Mouse (Mus musculus) gonadal fat pad, adult 2 months (tissue): ENCODE measurements around the gene Lpar1. TPM values are rescaled to one million over a fixed set of nuclear protein-coding genes. Genes with fewer than 3 reads are reported as not detected.

Source experiments
- DNase-seq: peaks from one replicate; pipeline ENCODE4 v3.0.0-alpha.2; 2012; ENCODE audit warnings: low read depth
- polyA plus RNA-seq: library from polyadenylated mRNA; depleted of rRNA; stranded (reverse); fragments of >200 nt; gene quantifications from 2 replicates; pipeline ENCODE4 v1.2.3, GENCODE M21; 2012; rRNA removed

The Lpar1 gene
- polyA plus RNA-seq, 1 experiment = 29.2 TPM

DNA sequence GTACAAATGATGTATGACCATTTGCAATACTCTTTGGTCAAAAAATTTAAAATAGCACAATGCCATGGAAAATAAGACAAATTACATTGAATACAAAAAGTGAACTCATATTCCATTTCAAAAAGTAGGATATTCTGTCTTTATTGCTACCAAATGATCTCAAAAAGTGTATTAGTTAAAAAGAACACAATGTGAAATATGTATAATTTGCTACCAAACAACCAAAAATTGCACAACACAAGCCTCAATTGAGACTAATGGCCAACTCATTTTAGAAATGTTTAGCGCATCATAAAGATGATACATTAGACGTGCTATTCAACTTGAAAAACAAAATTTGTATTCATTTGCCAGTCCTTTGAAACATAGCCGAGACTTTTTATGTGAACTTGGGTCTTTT lies 104.9 kb downstream of the Lpar1 start:
- no peak for DNase-seq

DNA sequence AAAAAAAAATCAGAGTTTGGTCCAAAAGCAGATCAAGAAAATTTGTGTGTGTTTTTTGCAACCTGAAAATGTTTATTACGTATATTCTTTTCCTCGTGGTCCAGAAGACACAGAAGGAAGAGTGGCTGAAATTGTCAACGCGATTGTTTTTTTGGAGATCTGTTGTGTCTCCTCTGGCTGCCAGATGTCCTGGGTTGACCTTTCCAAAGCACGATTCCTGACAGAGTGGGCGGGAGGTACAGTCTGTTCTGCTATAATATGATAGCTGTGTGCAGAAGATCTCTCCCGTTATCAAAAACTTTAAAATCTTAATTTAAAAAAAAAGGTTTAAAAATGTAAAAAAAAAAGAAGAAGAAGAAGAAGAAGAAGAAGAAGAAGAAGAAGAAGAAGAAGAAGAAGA lies 105.9 kb downstream of the Lpar1 start:
- DNase-seq = no peak

DNA sequence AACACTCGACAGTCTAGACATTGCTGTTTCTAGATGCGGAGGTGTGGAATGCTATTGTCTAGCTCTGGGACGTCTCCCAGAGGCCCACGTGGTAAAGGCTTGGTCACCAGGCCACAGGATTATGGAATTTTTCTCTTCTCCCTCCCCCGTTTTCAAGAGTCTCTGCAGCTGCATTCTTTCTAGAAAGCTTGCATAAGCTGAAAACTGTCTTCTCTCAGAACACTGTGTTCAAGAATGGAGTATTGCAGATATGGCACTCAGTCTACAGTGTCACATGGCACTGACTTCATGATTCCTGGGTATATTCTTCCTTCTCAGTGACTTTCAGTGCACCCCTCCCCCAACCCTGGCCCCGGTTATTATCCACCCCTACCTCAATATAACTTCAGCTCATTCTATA lies 107.9 kb downstream of the Lpar1 start:
- no peak for DNase-seq

DNA sequence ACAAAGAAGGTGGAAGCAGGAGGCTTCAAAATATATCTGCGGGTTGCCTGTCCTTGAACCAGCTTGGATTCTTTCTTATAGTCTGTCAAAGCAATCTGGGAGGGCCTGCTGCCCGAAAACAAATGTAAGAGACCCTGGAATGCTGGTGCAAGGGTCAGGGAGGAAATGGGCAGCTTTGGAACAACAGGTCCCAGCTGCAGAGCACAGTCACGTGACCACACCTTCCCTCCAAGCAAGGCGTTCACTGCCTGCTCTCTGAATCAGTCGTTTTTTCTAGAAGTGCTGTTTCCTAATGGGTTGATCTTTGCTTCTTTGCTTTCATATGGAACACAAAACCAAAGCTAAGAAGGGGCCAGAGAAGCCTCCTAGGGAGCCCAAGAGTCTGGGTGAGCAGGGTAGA lies 111.4 kb downstream of the Lpar1 start:
- DNase-seq = no peak

DNA sequence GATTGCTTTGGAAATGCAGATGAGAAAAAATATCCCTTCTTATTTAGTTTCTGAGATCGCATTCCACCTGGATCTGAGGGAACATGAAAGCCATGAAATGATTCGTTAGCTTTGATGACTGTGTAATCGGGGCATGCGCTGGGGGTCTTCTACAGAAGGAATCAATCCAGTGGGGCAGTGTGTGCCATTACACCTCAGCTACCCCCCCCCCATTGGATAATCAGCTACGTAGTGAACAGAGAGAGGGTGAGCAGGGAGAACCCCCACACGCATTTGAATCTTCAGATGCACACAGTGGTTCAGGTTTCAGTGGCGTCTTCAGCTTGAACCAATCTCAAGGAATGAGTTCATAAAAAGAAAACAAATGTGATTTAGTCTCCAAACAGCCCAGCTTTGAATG lies 115.0 kb downstream of the Lpar1 start:
- no peak for DNase-seq

DNA sequence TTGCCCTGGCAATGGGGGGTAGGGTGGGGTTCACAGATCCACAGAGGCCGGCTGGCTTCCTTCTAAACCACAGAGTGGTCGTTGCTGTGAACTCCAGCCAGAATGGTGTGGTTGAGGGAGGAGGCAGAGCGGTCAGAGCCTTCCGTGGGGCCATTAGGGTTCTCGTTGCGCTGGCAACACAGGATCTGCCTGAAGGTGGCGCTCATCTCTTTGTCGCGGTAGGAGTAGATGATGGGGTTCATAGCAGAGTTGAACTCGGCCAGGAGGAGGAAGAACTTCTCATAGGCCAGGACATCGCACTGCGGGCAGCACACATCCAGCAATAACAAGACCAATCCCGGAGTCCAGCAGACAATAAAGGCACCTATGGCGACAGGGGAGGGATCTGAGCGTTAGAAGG lies 116.4 kb downstream of the Lpar1 start:
- DNase-seq = no peak

DNA sequence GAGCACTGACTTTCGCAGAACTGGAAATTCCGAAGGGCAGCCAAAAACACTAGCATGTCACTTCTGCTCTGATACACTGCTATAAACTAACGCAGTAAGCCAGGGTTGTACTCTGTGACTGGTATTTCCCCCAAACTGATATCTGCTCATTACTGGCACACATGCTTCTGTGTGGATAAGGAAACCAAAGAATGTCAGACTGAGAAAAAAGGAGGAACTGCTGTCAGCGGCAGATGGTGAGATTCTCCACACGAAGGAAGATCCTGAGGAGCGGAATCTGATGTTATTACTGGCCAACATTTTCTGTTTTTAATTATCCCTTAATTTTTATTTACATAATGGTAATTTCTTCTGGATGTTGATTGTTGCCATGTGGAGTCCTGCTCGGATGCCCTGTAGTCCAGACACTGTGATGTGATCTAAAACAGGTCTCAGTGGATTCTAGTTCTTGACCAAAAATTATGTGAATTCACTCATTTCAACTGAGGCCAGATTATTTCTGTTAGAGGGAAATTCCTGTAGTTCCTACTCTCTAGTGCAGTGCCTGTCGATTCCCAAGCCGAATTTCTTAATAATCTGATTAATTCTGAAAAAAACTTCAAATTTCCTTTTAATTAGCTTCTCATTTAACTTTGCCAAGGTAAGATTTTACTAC lies 130.3 kb downstream of the Lpar1 start:
- no peak for DNase-seq

DNA sequence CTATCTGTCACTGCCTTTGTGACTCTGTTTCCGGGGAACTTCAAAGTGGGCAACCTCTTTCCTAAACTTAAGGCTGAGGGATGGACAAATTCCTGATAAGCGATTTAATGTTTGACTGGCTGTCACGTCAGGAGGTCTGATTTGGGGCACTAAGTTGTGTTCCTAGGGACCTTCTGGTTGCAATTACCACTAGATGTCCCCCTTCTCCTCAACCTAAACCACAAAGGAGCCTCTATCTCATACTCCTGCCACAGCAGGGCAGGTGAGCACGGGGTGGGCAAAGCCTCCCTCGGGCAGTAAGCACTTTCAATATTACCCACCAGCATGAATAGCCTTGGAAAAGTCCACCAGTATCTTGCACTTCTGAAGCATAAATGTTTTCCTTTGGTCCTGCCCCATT lies 134.5 kb downstream of the Lpar1 start:
- DNase-seq = no peak

DNA sequence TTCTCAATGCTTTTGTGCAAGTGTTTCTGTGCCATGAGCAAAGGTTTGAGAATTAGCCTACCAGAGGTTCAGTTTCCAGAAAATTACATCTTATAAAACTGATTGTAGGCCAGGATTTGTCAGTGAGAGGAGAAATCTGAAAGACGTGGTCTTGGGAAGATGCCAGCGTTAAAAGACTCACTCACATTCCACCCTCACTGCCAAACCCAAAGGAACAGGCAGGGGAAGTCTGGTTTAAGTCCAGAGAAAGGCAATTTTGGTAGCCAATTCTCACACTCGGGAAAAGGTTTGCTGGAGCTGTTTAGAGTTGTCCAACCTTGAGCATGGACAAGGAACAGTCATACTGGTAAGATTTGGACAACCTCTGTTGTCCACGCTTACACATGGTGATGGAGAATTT lies 136.4 kb downstream of the Lpar1 start:
- DNase-seq = no peak

DNA sequence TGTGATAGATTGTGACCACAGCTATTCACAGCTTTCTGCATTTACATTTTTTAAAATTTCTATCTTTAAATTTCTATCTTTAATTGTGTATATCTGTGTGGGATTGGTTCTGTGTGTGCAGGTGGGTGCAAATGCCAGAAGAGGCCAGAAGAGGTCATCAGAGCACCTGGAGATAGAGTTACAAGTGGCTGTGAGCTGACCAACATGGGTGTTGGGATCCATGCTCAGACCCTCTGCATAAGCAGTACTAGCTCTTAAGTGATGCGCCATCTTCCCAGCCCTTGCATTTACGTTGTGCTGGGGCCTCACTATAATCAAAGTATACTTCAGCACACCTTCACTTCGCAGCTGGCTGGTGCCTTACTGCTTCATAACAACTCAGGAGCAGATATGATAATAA lies 138.2 kb downstream of the Lpar1 start:
- no peak for DNase-seq

DNA sequence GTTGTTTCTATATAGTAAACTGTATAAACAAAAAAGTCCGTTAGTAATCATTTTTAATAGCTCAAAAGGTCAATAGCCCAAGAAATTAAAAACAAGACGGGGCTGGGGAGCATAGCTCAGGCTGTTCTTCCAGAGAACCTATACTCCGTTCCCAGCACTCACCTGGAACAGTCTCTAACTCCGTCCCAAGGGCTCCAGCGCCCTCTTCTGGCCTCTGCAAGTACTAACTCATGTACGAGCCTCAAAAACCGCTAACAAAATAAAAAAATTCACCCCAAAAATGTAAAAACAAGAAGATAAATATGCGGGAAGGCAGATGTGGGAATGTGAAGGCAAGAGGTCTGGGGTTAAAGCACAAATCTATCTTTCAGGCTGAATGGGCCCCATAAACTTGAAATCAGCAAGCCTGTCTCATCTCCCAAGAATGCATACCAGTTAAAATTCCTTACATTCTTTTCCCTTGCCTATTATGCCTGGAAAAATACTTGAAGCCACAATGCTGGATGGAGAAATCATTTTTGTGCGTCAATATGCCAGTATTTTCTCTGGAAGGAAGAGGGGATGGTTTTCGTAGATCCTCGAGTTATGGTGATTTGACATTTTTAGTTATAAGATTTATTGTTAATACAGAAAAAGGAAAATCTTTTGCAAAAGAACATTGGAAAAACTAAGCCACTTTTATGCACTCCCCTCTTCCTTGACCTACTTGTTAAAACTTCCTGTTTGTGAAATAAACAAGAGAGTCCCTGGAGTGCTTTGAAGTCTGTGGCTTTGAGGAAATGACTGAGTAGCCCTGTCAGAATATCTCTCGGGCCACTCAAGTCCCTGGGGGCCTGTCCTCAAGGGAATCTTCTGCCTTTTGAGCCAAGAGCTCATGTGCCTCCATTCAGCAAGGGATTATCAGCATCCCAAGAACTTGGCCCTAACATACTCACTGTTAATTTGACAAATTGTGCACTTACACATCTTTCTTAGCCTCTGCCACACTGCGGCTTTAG lies 140.2 kb downstream of the Lpar1 start:
- no peak for DNase-seq

DNA sequence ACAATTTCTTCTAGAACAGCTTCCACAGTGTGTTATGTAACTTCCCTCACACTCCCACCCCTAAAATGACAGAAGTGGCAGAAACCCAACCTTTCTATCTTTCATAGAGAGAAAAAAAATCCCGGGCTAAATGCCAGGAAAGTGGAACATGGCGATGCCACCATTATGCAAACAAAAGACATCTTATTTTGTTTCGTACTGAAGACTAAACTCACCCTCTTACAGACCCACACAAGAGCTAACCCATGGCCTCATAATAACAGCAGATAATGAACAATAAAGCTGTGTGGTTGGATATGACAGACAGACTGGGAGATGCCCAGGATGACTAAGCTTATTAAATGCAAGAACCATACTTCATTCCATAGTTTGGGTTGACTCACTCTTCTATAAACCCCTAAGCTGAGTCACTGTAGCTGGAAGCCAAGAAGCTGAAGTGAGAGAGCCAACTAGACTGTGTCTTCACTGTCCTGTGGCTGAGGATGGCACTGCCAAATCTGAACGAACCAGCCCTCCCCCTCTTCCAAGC lies 151.7 kb downstream of the Lpar1 start:
- DNase-seq = peak; percentile 16

DNA sequence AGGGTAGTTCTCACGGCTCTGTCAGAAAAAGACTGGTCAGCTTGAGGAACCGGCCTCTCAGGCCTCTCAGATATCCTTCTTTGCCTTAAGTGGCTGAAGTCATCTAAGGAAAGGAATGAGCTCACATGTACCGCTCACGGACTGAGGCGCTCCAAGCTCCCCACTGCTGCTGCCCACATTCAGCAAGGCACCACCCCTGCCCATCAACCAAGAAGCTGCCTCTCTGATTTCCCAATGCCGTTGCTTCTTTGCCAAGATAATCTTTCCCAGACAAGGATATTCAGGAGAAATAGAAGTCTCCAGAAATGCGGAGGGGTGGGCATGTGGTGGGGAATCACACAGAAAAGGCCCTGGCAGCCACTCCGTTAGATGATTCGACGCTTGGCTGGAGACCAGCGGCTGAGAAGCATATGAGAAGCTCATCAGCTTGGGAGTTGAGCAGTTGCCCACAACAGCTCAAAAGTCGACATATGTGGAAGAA lies 152.8 kb downstream of the Lpar1 start:
- DNase-seq = no peak

Other genes starting within 250 kb of the Lpar1 start
- gene Olfr267, start 233.8 kb upstream of the Lpar1 start, polyA plus RNA-seq = 0.12 and 0.23 TPM in 2 replicates